ENCODE assay signal across 9 mouse cellular contexts in genomic region chr3:82548753-82549152, GRCm38 (mm10). TPM values are rescaled to one million over a fixed set of nuclear protein-coding genes. Genes with fewer than 3 reads are reported as not detected.
DNase-seq lines count a peak whose midpoint lies in the region; ATAC-seq lines count a peak whose summit lies in the region.
"Had no signal": no experiment of that assay in that cellular context is flagged by ENCODE, and none has a peak within 500 bp of the region (broad histone marks: within the 10 kb centered on the region; RNA-seq: fewer than 3 reads in every experiment).

No protein-coding gene starts in this region.

- H3K36me3 ChIP-seq in neural tube, embryonic 11.5 days (ENCODE audit: control insufficient read depth, insufficient read depth, low read length) = no peaks in the 10 kb centered on the region
- no peaks in the 10 kb centered on the region for H3K36me3 ChIP-seq in forebrain, embryonic 13.5 days (ENCODE audit: poor library complexity, severe bottlenecking)
- no peaks in the 10 kb centered on the region for H3K36me3 ChIP-seq in liver, embryonic 13.5 days

- peak overlapping the region; percentile 35 for H3K9ac ChIP-seq in neural tube, embryonic 11.5 days (ENCODE audit: low read length)
- H3K9ac ChIP-seq in forebrain, embryonic 13.5 days = peak overlapping the region; percentile 63; the same call in 1 of the 2 replicates
- no peak overlapping the region for H3K9ac ChIP-seq in liver, embryonic 13.5 days

- ATAC-seq in neural tube, embryonic 11.5 days (ENCODE audit: insufficient read depth, low FRiP score, low TSS enrichment) = 0 out of 2 replicates have a peak, but pooled peaks have one; percentile 20
- peak; percentile 59 for ATAC-seq in forebrain, embryonic 13.5 days
- no peak for ATAC-seq in liver, embryonic 13.5 days (ENCODE audit: low read depth)

- H3K4me3 ChIP-seq in neural tube, embryonic 11.5 days (ENCODE audit: low read depth, low read length) = peak overlapping the region; percentile 28
- peak overlapping the region; percentile 47 for H3K4me3 ChIP-seq in forebrain, embryonic 13.5 days
- peak overlapping the region; percentile 35; the same call in 1 of the 2 replicates for H3K4me3 ChIP-seq in liver, embryonic 13.5 days (replicated peaks)

- peak overlapping the region; percentile 89 for H3K4me2 ChIP-seq in neural tube, embryonic 11.5 days (ENCODE audit: low read depth)
- H3K4me2 ChIP-seq in forebrain, embryonic 13.5 days = peak overlapping the region; percentile 88
- H3K4me2 ChIP-seq in liver, embryonic 13.5 days = peak overlapping the region; percentile 52

- peak; percentile 20 for DNase-seq in neural tube, embryonic 11.5 days (ENCODE audit: low spot score)
- DNase-seq in neural tube, embryonic 10.5 days (ENCODE audit: extremely low spot score, low spot score) = no peak
- DNase-seq in liver, embryonic 13.5 days = no peak
- peak; percentile 38 for DNase-seq in telencephalon, adult 2 months (ENCODE audit: low read depth, low spot score)
- DNase-seq in cerebellum, postnatal 36 days = no peak
- DNase-seq in layer of hippocampus, postnatal 36 days = no peak
- no peak for DNase-seq in left cerebral cortex, postnatal 25 days (ENCODE audit: low spot score in 2 of 2)
- DNase-seq: kidney, adult 9 months had no signal

- intact Hi-C loops in left cerebral cortex, postnatal 25 days (cut with DNase I) = loop anchor here (10.0 kb wide), 1 partner anchor 306 kb away; no protein-coding TSS in a partner anchor

- H3K27ac ChIP-seq in neural tube, embryonic 11.5 days (ENCODE audit: low read depth, low read length) = no peak overlapping the region
- H3K27ac ChIP-seq in forebrain, embryonic 13.5 days = no peak overlapping the region
- no peak overlapping the region for H3K27ac ChIP-seq in liver, embryonic 13.5 days

- WGBS in neural tube, embryonic 11.5 days = 4% methylated on average over 9 of the region's 9 CpGs
- 2% methylated on average over 9 of the region's 9 CpGs for WGBS in forebrain, embryonic 13.5 days
- WGBS in liver, embryonic 13.5 days (ENCODE audit: insufficient replicate concordance) = 6% methylated on average over 9 of the region's 9 CpGs

- no peaks in the 10 kb centered on the region for H3K9me3 ChIP-seq in neural tube, embryonic 11.5 days (ENCODE audit: control insufficient read depth, low read length)
- no peaks in the 10 kb centered on the region for H3K9me3 ChIP-seq in forebrain, embryonic 13.5 days (replicated peaks)
- H3K9me3 ChIP-seq in liver, embryonic 13.5 days (replicated peaks) = no peaks in the 10 kb centered on the region

- no peaks in the 10 kb centered on the region; the same call in 1 of the 2 replicates for H3K4me1 ChIP-seq in neural tube, embryonic 11.5 days (ENCODE audit: control insufficient read depth, insufficient read depth, low read length)
- peaks cover 13% of the 10 kb centered on the region for H3K4me1 ChIP-seq in forebrain, embryonic 13.5 days
- no peaks in the 10 kb centered on the region for H3K4me1 ChIP-seq in liver, embryonic 13.5 days (replicated peaks)

- H3K27me3 ChIP-seq in neural tube, embryonic 11.5 days (ENCODE audit: control insufficient read depth, insufficient read depth, low read length) = peaks cover 17% of the 10 kb centered on the region; the same call in 1 of the 2 replicates
- H3K27me3 ChIP-seq in forebrain, embryonic 13.5 days = peaks cover 20% of the 10 kb centered on the region
- H3K27me3 ChIP-seq in liver, embryonic 13.5 days = peaks cover 20% of the 10 kb centered on the region

RNA-seq across cellular contexts. Expression of gene Npy2r, which starts 0.9 kb away (rescaled TPM):
- polyA plus RNA-seq in neural tube, embryonic 11.5 days (2014; fragmentation: Nextera tagmentation; extraction: Ambion mirVana) = 0.14 and 0.28 TPM in 2 replicates
- 0.90 and 1.3 TPM in 2 replicates for polyA plus RNA-seq in forebrain, embryonic 13.5 days (2015; fragmentation: Nextera tagmentation; extraction: Ambion mirVana)
- polyA plus RNA-seq in liver, embryonic 13.5 days (2015; fragmentation: Nextera tagmentation; extraction: Ambion mirVana) = 0.03 TPM in 1 of 2 replicates, not detected in the other
- 10 to 100 TPM; 38.7 to 46.8 TPM for total RNA-seq in layer of hippocampus, postnatal 36 days (2021)
- total RNA-seq in left cerebral cortex, postnatal 25 days (2021) = 1 to 10 TPM; 6.2 to 6.8 TPM

Comparison
In these comparisons a context has a peak if more than half of its experiments do, and no peak if none do; other contexts are left out.
1. DNase-seq: peak in neural tube, embryonic 11.5 days (single experiment) and telencephalon, adult 2 months (single experiment); none in neural tube, embryonic 10.5 days (single experiment), liver, embryonic 13.5 days (single experiment), cerebellum, postnatal 36 days (0 of 2), layer of hippocampus, postnatal 36 days (0 of 2) and left cerebral cortex, postnatal 25 days (0 of 2).
2. Peak in every context shown above with its lines, with median percentiles within 50 percentile points of each other: H3K4me2 ChIP-seq and H3K4me3 ChIP-seq.